Mouse (Mus musculus) megakaryocyte, embryonic 14.5 days (primary cell): ENCODE results near the gene Gucy2g. TPM values are rescaled to one million over a fixed set of nuclear protein-coding genes. Genes with fewer than 3 reads are reported as not detected.
A peak's percentile ranks its signal among the peaks of the same experiment; 100 is the strongest.

Experiments used
- H3K27me3 ChIP-seq: replicated peaks from 2 replicates; pipeline ENCODE3; 2012; ENCODE audit warnings: inconsistent platforms
- H3K36me3 ChIP-seq: replicated peaks from 2 replicates; pipeline ENCODE3; 2012; ENCODE audit warnings: low read length, inconsistent platforms, mixed read lengths
- H3K4me1 ChIP-seq: 2 replicates; pipeline ENCODE4 v1.6.1; 2012; ENCODE audit warnings: inconsistent platforms
- H3K4me3 ChIP-seq: replicated peaks from 2 replicates; pipeline ENCODE3; 2012; ENCODE audit warnings: moderate library complexity, mild to moderate bottlenecking, inconsistent platforms
- H3K9me3 ChIP-seq: 2 replicates; pipeline ENCODE4 v1.6.1; 2012; ENCODE audit warnings: inconsistent platforms
- FLI1 ChIP-seq: IDR thresholded peaks from 2 replicates; pipeline ENCODE4 v1.6.1; 2012; ENCODE audit warnings: low read length, inconsistent platforms, mixed read lengths
- GATA1 ChIP-seq: IDR thresholded peaks from 3 replicates; pipeline ENCODE4 v1.6.1; 2012; ENCODE audit warnings: mixed read lengths, low read length, inconsistent platforms, borderline replicate concordance
- polyA plus RNA-seq: library from polyadenylated mRNA; stranded (reverse); fragments of >175 nt; gene quantifications from 2 replicates; pipeline ENCODE4 v1.2.3, GENCODE M21; 2012; ENCODE audit warnings: low replicate concordance; ENCODE audit not compliant: insufficient read depth

Gucy2g gene
- polyA plus RNA-seq, 1 experiment, result 1.6 TPM

DNA sequence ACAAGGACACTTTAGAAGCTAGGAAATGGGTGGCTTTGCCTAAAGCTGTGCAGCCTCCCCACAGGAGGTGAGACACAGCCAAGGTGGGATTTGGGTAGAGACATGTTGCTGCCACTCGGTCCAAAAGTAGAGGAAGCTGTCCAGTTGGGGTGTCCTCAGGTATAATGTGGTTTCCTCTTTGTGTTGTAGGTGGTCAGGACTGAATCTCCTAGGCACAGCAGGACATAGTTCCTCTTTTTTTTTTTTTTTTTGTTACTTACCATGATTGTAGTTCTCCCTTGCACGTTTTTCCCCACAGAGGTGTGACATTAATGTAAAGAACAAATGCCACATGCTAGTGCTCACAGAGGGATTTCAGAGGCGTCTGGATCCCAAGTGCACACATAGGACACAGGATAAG, 24.2 kb upstream of the Gucy2g start:
- Histone ChIP-seq H3K36me3 (peaks cover 91% of the 10 kb centered on the region), H3K4me3 (no peak overlapping the region), H3K9me3 (no peaks in the 10 kb centered on the region), H3K4me1 (peaks cover 96% of the 10 kb centered on the region), H3K27me3 (no peaks in the 10 kb centered on the region)
- TF ChIP-seq FLI1 (no peak), GATA1 (no peak)

DNA sequence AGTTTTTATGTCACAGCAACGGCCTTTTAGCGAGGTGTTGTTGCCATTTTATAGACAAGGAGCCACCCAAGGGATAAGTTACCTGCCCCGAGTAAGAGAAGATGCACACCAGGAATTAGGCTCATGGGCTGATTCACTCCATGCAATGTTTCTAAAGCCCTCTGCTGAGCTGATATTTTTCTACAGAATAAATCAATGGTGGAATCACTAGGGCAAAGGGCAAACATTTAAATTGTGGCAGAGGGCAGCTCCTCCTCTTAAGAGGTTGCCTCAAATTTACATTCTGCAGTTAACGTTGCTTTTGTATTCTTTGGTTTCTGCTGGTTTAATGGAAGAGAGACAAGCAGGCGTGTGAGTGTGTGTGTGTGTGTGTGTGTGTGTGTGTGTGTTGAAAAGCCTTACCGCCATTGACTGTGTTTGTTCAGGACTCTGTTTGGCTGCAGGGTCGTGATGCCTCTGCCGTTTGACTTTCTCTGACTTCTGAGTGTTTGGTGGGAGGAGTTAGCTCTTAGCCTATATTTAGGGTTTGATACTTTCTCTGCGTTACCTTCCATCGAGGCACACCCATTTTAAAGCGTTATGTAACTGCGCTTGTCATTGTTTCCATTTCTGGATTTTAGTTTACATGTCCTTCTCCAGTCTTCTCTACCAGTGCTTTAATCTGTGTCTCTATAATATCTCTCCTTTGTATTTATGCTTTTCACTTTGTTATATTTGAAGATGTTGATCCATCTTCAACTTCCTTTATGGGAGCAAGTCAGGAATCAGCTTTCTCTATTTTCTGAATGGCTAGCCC, 19.6 kb upstream of the Gucy2g start:
- peaks cover 86% of the 10 kb centered on the region for H3K36me3 ChIP-seq
- peaks cover 95% of the 10 kb centered on the region for H3K4me1 ChIP-seq
- no peak overlapping the region for H3K4me3 ChIP-seq
- TF ChIP-seq GATA1, result no peak
- no peak for TF ChIP-seq FLI1
- H3K27me3 ChIP-seq, result no peaks in the 10 kb centered on the region
- no peaks in the 10 kb centered on the region for H3K9me3 ChIP-seq

DNA sequence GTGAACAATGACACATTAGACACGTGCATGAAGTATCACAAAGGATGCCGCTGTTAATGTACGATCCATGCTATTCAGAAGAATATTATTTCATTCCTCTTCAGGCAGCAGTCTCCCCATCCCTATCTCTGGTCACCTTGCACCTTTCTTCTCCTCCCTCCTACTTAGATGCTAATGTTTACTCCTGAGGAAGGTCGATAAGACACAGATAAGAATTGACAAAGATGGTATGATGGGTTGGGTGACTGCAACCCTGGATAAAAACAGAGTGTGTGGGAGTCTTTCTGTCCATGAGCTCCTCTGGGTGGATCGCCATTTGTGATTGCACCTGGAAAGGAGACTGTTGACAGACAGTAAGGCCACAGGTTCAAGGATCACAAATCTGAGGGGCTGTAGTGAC, 17.5 kb upstream of the Gucy2g start:
- Histone ChIP-seq H3K4me1 (peaks cover 90% of the 10 kb centered on the region), H3K36me3 (peaks cover 66% of the 10 kb centered on the region), H3K27me3 (no peaks in the 10 kb centered on the region), H3K9me3 (no peaks in the 10 kb centered on the region), H3K4me3 (no peak overlapping the region)
- TF ChIP-seq FLI1 (no peak), GATA1 (no peak)

DNA sequence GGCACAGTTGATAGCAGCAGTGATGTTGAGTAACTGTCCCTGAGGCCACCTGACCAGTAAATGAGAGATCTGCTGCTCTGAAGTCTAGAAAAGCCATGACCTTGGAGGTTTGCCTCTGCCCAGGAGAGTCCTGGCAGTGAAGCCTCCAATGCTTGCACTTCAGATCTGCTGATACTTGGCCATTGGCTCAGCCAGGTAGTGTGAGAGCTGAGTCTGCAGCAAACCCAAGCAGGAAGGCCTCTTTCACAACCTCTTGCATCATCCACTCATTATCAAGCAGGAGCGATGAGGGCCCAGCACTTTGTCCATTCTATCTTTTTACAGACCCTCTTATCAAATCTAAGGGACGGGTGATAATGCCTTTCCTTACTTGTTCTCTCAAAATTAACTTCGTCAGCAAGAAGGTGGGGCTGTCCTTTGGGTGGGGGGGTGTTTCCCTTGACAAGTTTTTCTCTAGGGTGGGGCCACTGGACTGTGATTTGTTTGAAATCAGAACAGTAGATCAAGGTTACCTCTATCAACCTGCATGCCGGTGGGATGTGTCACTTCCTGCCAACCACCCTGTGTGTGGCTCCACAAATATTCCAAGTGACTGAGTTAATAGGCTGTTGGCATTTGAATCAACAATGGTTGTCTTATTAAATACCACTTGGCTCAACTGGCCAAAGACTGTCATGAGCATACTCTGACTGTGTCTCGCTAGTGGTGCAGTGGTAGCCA, 16.8 kb upstream of the Gucy2g start:
- Histone ChIP-seq H3K4me3 (no peak overlapping the region), H3K9me3 (no peaks in the 10 kb centered on the region), H3K4me1 (peaks cover 89% of the 10 kb centered on the region), H3K36me3 (peaks cover 66% of the 10 kb centered on the region), H3K27me3 (no peaks in the 10 kb centered on the region)
- no peak for TF ChIP-seq FLI1
- no peak for TF ChIP-seq GATA1

DNA sequence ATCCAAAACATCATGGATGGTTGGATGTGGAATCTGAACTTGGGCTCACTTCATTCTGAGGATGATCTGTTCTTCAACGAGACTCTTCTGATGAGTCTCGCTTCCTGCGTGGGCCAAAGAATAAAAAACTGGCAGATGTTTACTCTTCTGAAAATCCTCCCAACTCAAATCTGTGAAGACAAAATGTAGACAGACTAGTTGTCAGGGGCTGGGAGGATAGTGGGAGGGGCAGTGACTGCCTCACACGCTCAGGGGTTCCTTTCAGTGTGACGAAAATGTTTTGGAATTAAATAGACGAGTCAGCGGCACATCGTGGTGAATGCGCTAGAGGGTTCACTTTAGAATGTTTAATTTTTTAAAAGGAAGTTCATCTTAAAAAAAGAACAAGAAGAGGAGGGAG, 15.1 kb upstream of the Gucy2g start:
- Histone ChIP-seq H3K4me3 (peak overlapping the region; percentile 64), H3K36me3 (peaks cover 50% of the 10 kb centered on the region), H3K9me3 (no peaks in the 10 kb centered on the region), H3K27me3 (no peaks in the 10 kb centered on the region), H3K4me1 (peaks cover 89% of the 10 kb centered on the region)
- TF ChIP-seq FLI1 (no peak), GATA1 (no peak)

DNA sequence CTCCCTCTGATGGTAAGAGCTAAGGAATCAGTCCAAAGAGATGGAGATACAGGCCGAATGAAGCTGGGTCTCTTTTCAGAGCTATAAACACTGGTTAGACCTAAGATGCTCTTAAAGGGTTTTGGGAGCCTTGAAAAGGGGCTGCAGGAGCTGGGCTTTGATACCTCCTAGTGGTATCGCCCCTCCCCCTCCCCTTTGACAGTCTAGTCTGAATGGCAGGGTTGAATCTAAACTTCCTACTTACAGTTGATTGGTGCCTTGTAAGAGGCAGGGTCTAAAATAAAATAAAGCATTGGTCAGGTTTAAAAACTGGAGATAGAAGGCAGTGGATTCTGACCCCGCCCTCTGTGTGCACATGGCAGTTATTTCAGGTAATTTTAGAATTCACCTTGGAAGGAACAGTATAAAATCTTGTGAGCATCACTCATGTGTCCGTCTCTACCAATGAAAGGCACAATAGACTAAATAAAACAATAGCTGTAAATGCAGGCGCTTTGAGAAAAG, 13.5 kb upstream of the Gucy2g start:
- H3K9me3 ChIP-seq, result no peaks in the 10 kb centered on the region
- peaks cover 83% of the 10 kb centered on the region for H3K4me1 ChIP-seq
- peaks cover 35% of the 10 kb centered on the region for H3K36me3 ChIP-seq
- H3K4me3 ChIP-seq, result peak overlapping the region; percentile 98
- H3K27me3 ChIP-seq, result no peaks in the 10 kb centered on the region
- TF ChIP-seq GATA1 (no peak), FLI1 (no peak)

DNA sequence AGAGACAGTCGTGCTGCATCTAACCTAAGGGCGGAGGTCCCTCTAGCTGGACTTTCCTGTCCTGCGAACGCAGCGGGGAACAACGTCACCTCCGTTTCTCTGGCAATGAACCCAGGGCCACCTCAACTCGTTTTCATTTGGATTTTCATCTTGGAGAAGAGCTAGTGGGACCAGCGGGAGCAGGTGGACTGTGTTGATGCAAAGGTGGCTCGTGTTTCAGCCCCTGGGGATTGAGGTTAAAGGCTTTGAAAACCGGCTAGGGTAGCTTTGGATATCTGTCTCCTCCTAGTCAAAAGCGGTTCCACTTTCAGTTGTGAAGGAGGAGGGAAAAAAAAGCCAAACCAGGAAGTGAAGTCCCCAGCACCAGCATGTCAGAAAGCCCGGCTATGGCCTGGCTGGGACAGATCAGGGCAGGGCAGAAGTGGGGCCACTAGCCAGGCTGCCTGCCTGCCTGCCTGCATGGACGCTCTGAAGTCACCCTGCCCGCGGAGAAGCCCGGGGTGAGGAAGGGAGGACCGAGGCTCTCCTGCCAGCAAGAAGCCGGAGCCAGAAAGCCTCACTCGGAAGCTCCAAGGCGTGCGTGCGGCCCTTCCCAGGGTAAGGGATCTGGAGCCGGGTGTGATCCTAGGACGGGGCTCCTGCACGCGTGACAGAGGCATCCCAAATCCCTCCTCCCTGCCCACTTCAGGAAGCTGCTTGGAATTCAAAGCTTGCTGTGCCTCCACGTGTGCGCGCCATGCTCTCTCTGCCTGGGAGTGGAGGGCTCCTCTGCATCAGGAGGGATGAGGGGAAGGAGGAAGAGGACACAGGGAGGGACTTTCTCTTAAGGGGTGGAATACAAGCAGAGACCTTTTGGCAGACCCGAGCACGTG, 12.8 kb upstream of the Gucy2g start:
- Histone ChIP-seq H3K4me1 (peaks cover 81% of the 10 kb centered on the region), H3K9me3 (no peaks in the 10 kb centered on the region), H3K27me3 (no peaks in the 10 kb centered on the region), H3K36me3 (peaks cover 27% of the 10 kb centered on the region), H3K4me3 (peak overlapping the region; percentile 98)
- no peak for TF ChIP-seq FLI1
- TF ChIP-seq GATA1, result no peak

DNA sequence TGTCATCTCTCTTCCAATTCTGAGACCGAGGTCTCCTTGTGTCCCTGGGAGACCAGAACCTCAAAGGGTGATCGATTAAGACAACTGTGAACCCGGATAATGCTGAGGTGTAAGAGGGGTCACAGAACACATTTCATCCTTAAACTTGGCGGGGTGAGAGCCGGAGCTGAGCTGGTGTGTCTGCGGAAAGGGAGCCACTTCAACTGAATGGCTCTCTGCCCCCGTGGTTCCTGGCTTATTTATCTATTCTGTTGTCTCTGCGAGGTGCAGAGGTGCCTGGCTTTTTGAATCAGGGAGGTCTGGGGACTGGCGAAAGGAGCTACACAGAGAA, 12.2 kb upstream of the Gucy2g start:
- Histone ChIP-seq H3K9me3 (no peaks in the 10 kb centered on the region), H3K27me3 (no peaks in the 10 kb centered on the region), H3K4me3 (peak overlapping the region; percentile 98), H3K4me1 (peaks cover 80% of the 10 kb centered on the region), H3K36me3 (peaks cover 21% of the 10 kb centered on the region)
- no peak for TF ChIP-seq FLI1
- no peak for TF ChIP-seq GATA1

DNA sequence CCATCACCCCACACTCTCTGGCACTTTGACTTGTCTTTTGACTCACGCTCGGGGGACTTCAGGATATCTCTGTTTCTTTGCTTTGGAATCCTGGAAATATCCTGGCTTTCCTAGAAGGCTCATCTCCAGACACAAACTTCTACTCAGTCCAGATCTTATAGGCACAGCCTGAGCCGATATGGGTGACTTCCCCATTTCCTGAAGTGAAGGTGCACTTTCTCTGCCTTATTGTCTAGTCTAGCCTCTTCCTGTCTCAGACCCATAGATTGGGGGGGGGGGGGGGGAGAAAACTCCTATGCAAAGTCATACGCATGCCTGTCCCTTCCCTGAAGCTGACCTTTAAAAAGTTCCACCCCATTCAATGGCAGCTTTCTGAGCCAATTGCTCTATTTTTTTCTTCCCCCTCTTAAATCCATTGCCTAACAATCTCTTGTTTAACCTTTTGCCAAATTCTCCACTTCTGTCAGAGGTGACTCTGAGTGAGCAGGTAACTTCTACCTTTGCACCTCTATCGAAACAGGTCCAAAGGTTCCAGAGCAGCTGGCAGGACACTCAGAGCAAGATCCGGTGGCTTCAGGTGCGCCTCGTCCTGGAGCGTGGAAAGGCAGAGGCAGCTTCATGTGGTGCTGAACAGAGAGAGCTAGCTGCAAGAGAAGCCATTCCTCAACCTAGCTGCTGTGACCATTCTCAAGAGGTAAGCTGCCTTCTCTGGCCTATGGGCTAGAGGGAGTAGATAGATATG, 10.5 kb upstream of the Gucy2g start, which contains the start of gene Acsl5:
Gene Acsl5, plus strand, starts transcription at position 556 of the 742 bp plus-strand sequence.
- H3K36me3 ChIP-seq, result peaks cover 4% of the 10 kb centered on the region
- H3K4me1 ChIP-seq, result peaks cover 80% of the 10 kb centered on the region
- peak within 1 kb of the TSS; percentile 98 for H3K4me3 ChIP-seq
- no peak for TF ChIP-seq GATA1
- TF ChIP-seq FLI1, result no peak
- no peaks in the 10 kb centered on the region for H3K27me3 ChIP-seq
- no peaks in the 10 kb centered on the region for H3K9me3 ChIP-seq
